Mouse (Mus musculus): Measurements from ENCODE around the gene Alg2. TPM values are rescaled to one million over a fixed set of nuclear protein-coding genes. Genes with fewer than 3 reads are reported as not detected.

Alg2 gene
- polyA plus RNA-seq, 1 experiment from 2014 or later: 68.9 TPM

- H3K27ac ChIP-seq (replicated peaks; ENCODE audit: low read depth, low read length): no peak overlapping the region
- H3K9me3 ChIP-seq (ENCODE audit: control insufficient read depth, low read length): no peaks in the 10 kb centered on the region
- DNase-seq (ENCODE audit: low spot score) (no peak), ATAC-seq (ENCODE audit: low read depth) (no peak)
- no peaks in the 10 kb centered on the region for H3K36me3 ChIP-seq (ENCODE audit: control insufficient read depth, insufficient read depth, low read length)
- H3K4me3 ChIP-seq (ENCODE audit: low read depth, low read length): no peak overlapping the region
- H3K9ac ChIP-seq (ENCODE audit: low read depth, low read length): no peak overlapping the region
- no peaks in the 10 kb centered on the region for H3K4me1 ChIP-seq (ENCODE audit: control insufficient read depth, insufficient read depth, low read length)
- no peaks in the 10 kb centered on the region for H3K27me3 ChIP-seq (replicated peaks; ENCODE audit: control insufficient read depth, insufficient read depth, low read length)
- 29% methylated on average over 2 of the region's 2 CpGs for WGBS
- no peak overlapping the region for H3K4me2 ChIP-seq (ENCODE audit: low read depth, low read length)
Observed at GRCm38 (mm10) chr4:47424376-47424775, 49.8 kb downstream of the Alg2 start.

GRCm38 (mm10) chr4:47422946-47423345 lies 51.2 kb downstream of the Alg2 start:
- no peak for ATAC-seq (ENCODE audit: low read depth)
- Histone ChIP-seq H3K27me3 (replicated peaks; ENCODE audit: control insufficient read depth, insufficient read depth, low read length) (no peaks in the 10 kb centered on the region), H3K4me3 (ENCODE audit: low read depth, low read length) (no peak overlapping the region), H3K4me1 (ENCODE audit: control insufficient read depth, insufficient read depth, low read length) (no peaks in the 10 kb centered on the region), H3K4me2 (ENCODE audit: low read depth, low read length) (no peak overlapping the region), H3K9me3 (ENCODE audit: control insufficient read depth, low read length) (no peaks in the 10 kb centered on the region), H3K27ac (replicated peaks; ENCODE audit: low read depth, low read length) (no peak overlapping the region), H3K9ac (ENCODE audit: low read depth, low read length) (no peak overlapping the region), H3K36me3 (ENCODE audit: control insufficient read depth, insufficient read depth, low read length) (no peaks in the 10 kb centered on the region)
- no peak for DNase-seq (ENCODE audit: low spot score)
- WGBS: 89% methylated on average over 3 of the region's 3 CpGs

- H3K9me3 ChIP-seq (ENCODE audit: control insufficient read depth, low read length): no peaks in the 10 kb centered on the region
- no peak overlapping the region for H3K9ac ChIP-seq (ENCODE audit: low read depth, low read length)
- H3K36me3 ChIP-seq (ENCODE audit: control insufficient read depth, insufficient read depth, low read length): no peaks in the 10 kb centered on the region
- no peak overlapping the region for H3K4me2 ChIP-seq (ENCODE audit: low read depth, low read length)
- no peak overlapping the region for H3K4me3 ChIP-seq (ENCODE audit: low read depth, low read length)
- no peaks in the 10 kb centered on the region for H3K27me3 ChIP-seq (replicated peaks; ENCODE audit: control insufficient read depth, insufficient read depth, low read length)
- WGBS: 48% methylated on average over 3 of the region's 3 CpGs
- H3K27ac ChIP-seq (replicated peaks; ENCODE audit: low read depth, low read length): no peak overlapping the region
- no peaks in the 10 kb centered on the region for H3K4me1 ChIP-seq (ENCODE audit: control insufficient read depth, insufficient read depth, low read length)
- no peak for ATAC-seq (ENCODE audit: low read depth)
- no peak for DNase-seq (ENCODE audit: low spot score)
Observed at GRCm38 (mm10) chr4:47422194-47422593, 51.9 kb downstream of the Alg2 start.

GRCm38 (mm10) chr4:47420191-47420590 lies 53.9 kb downstream of the Alg2 start:
- WGBS: 38% methylated on average over 7 of the region's 7 CpGs
- Histone ChIP-seq H3K36me3 (ENCODE audit: control insufficient read depth, insufficient read depth, low read length) (no peaks in the 10 kb centered on the region), H3K4me1 (ENCODE audit: control insufficient read depth, insufficient read depth, low read length) (no peaks in the 10 kb centered on the region), H3K27ac (replicated peaks; ENCODE audit: low read depth, low read length) (no peak overlapping the region), H3K9me3 (ENCODE audit: control insufficient read depth, low read length) (no peaks in the 10 kb centered on the region), H3K4me2 (ENCODE audit: low read depth, low read length) (peak overlapping the region; percentile 39; the same call in 1 of the 2 replicates), H3K9ac (ENCODE audit: low read depth, low read length) (0 out of 2 replicates have a peak overlapping the region, but pooled peaks have one; percentile 2), H3K4me3 (ENCODE audit: low read depth, low read length) (no peak overlapping the region), H3K27me3 (replicated peaks; ENCODE audit: control insufficient read depth, insufficient read depth, low read length) (no peaks in the 10 kb centered on the region)
- ATAC-seq (ENCODE audit: low read depth) (no peak), DNase-seq (ENCODE audit: low spot score) (no peak)

- Histone ChIP-seq H3K9me3 (ENCODE audit: control insufficient read depth, low read length) (no peaks in the 10 kb centered on the region), H3K4me1 (ENCODE audit: control insufficient read depth, insufficient read depth, low read length) (no peaks in the 10 kb centered on the region), H3K4me3 (ENCODE audit: low read depth, low read length) (no peak overlapping the region), H3K36me3 (ENCODE audit: control insufficient read depth, insufficient read depth, low read length) (no peaks in the 10 kb centered on the region), H3K27me3 (replicated peaks; ENCODE audit: control insufficient read depth, insufficient read depth, low read length) (no peaks in the 10 kb centered on the region), H3K27ac (replicated peaks; ENCODE audit: low read depth, low read length) (no peak overlapping the region), H3K9ac (ENCODE audit: low read depth, low read length) (no peak overlapping the region), H3K4me2 (ENCODE audit: low read depth, low read length) (peak overlapping the region; percentile 39)
- 20% methylated on average over 9 of the region's 9 CpGs for WGBS
- ATAC-seq (ENCODE audit: low read depth) (no peak), DNase-seq (ENCODE audit: low spot score) (peak; percentile 44)
Observed at GRCm38 (mm10) chr4:47419268-47419973, 54.7 kb downstream of the Alg2 start.

- ATAC-seq (ENCODE audit: low read depth) (no peak), DNase-seq (ENCODE audit: low spot score) (no peak)
- no peaks in the 10 kb centered on the region for H3K9me3 ChIP-seq (ENCODE audit: control insufficient read depth, low read length)
- H3K4me2 ChIP-seq (ENCODE audit: low read depth, low read length): no peak overlapping the region
- 61% methylated on average over 3 of the region's 3 CpGs for WGBS
- H3K27me3 ChIP-seq (replicated peaks; ENCODE audit: control insufficient read depth, insufficient read depth, low read length): no peaks in the 10 kb centered on the region
- no peak overlapping the region for H3K27ac ChIP-seq (replicated peaks; ENCODE audit: low read depth, low read length)
- H3K4me3 ChIP-seq (ENCODE audit: low read depth, low read length): no peak overlapping the region
- no peak overlapping the region for H3K9ac ChIP-seq (ENCODE audit: low read depth, low read length)
- peaks cover 8% of the 10 kb centered on the region; the same call in 1 of the 2 replicates for H3K36me3 ChIP-seq (ENCODE audit: control insufficient read depth, insufficient read depth, low read length)
- H3K4me1 ChIP-seq (ENCODE audit: control insufficient read depth, insufficient read depth, low read length): no peaks in the 10 kb centered on the region
Observed at GRCm38 (mm10) chr4:47417871-47418270, 56.3 kb downstream of the Alg2 start.

Other genes starting within 250 kb of the Alg2 start
- gene Tgfbr1, start 121.1 kb downstream of the Alg2 start, polyA plus RNA-seq (2014; fragmentation: Nextera tagmentation; extraction: Ambion mirVana): 48.6 and 50.3 TPM in 2 replicates
- 430 and 465 TPM in 2 replicates for gene Sec61b, start 325 bp upstream of the Alg2 start, polyA plus RNA-seq (2014; fragmentation: Nextera tagmentation; extraction: Ambion mirVana)